Mouse (Mus musculus) heart, postnatal 0 days (tissue): ENCODE measurements at regions not wholly inside any gene's neighbourhood (a gene's known extent, or its start where the extent isn't known, plus 50 kb on each side); places are given as distances from the start of the nearest gene placed in this dataset.

Experiments
- ATAC-seq: fragments of 200-750 bp; cut with Nextera tagmentation; 2 replicates; pipeline ENCODE4 v1.8.0; 2017; ENCODE audit warnings: low read depth, moderate number of reproducible peaks, moderate library complexity; ENCODE audit not compliant: insufficient read depth
- DNase-seq: peaks from one replicate; pipeline ENCODE4 v3.0.0-alpha.2; 2016; ENCODE audit warnings: low spot score
- H3K27ac ChIP-seq: fragments of 300-500 bp; sonication (generic); 2 replicates; pipeline ENCODE4 v1.5.1; 2014; ENCODE audit warnings: low read depth, mild to moderate bottlenecking
- H3K27me3 ChIP-seq: fragments of 300-500 bp; sonication (generic); 2 replicates; pipeline ENCODE4 v1.6.1; 2014; ENCODE audit warnings: low read length, mixed read lengths; ENCODE audit not compliant: control insufficient read depth, insufficient read depth
- H3K36me3 ChIP-seq: fragments of 300-500 bp; sonication (generic); replicated peaks from 2 replicates; pipeline ENCODE4 v1.6.1; 2014; ENCODE audit warnings: low read length, mixed read lengths; ENCODE audit not compliant: control insufficient read depth, insufficient read depth
- H3K4me1 ChIP-seq: fragments of 300-500 bp; sonication (generic); 2 replicates; pipeline ENCODE4 v1.6.1; 2014; ENCODE audit warnings: antibody characterized with exemption; ENCODE audit not compliant: control insufficient read depth, insufficient read depth
- H3K4me2 ChIP-seq: fragments of 300-500 bp; sonication (generic); 2 replicates; pipeline ENCODE4 v1.6.1; 2014; ENCODE audit warnings: low read depth, mild to moderate bottlenecking, low read length, moderate library complexity
- H3K4me3 ChIP-seq: fragments of 300-500 bp; sonication (generic); 2 replicates; pipeline ENCODE4 v1.5.1; 2014; ENCODE audit warnings: low read depth, low read length
- H3K9ac ChIP-seq: fragments of 300-500 bp; sonication (generic); replicated peaks from 2 replicates; pipeline ENCODE4 v1.6.1; 2014; ENCODE audit warnings: low read depth, low read length, mixed read lengths
- H3K9me3 ChIP-seq: fragments of 300-500 bp; sonication (generic); replicated peaks from 2 replicates; pipeline ENCODE4 v1.6.1; 2016; ENCODE audit warnings: low read length; ENCODE audit not compliant: control insufficient read depth
- CTCF ChIP-seq: IDR thresholded peaks from 2 replicates; pipeline ENCODE4 v1.5.1; 2016; ENCODE audit warnings: antibody characterized with exemption, control low read depth, low read depth
- EP300 ChIP-seq: IDR thresholded peaks from 2 replicates; pipeline ENCODE4 v1.6.1; 2016; ENCODE audit warnings: antibody characterized with exemption, low read depth
- WGBS: fragments of 180-500 bp; shearing (Covaris S2); extraction: QIAGEN DNeasy Blood & Tissue Kit; methylation state at CpG from one replicate; pipeline ENCODE4 v1.1.7; 2014; 5-methylcytosine and 5-hydroxymethylcytosine counted together

DNA sequence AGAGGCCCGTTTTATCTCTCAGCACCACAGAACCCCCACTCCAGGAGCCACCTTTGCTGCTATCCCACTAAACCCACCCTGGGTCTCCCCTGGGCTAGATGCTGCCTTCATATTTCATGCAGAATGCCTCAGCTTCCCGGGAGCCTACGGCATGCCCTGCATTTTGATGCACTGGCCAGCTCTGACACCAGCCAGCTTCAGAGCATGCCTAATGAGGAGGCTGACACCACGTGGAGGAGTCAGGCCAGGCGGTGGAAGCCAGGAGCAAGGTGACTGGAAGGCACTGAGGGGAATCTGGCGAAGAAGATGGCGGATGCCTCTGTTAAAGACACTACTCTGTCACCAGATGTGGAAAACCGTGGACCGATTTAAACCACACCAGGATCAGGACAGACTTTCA lies 567.2 kb downstream of the Ccdc171 start:
- Histone ChIP-seq H3K4me2 (no peak overlapping the region), H3K27me3 (no peaks in the 10 kb centered on the region), H3K36me3 (no peaks in the 10 kb centered on the region), H3K4me3 (no peak overlapping the region), H3K9ac (no peak overlapping the region), H3K4me1 (no peaks in the 10 kb centered on the region), H3K27ac (no peak overlapping the region), H3K9me3 (no peaks in the 10 kb centered on the region)
- TF ChIP-seq EP300 = no peak
- TF ChIP-seq CTCF = peak; percentile 10; the same call in 1 of the 2 replicates
- 41% methylated on average over 9 of the region's 9 CpGs for WGBS
- DNase-seq (no peak), ATAC-seq (no peak)

DNA sequence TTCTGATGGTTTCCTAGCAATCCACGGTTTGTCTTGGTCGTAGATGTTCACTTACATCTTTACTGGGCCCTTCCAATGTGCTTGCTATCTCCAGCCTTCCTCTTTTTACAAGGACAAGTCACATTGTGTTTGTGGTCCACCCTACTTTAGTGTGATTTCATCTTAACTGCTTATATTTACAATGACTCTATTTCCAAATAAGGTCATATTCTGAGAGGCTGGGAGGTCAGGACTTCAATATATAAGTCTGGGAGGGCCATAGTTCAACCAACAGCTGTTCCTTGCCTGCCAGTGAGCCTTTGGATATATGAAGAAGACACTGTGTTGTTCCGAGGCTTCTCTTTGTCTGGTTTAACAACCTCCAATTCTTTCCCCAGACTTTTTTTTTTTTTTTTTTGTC lies 569.9 kb downstream of the Ccdc171 start:
- no peak for ATAC-seq

DNA sequence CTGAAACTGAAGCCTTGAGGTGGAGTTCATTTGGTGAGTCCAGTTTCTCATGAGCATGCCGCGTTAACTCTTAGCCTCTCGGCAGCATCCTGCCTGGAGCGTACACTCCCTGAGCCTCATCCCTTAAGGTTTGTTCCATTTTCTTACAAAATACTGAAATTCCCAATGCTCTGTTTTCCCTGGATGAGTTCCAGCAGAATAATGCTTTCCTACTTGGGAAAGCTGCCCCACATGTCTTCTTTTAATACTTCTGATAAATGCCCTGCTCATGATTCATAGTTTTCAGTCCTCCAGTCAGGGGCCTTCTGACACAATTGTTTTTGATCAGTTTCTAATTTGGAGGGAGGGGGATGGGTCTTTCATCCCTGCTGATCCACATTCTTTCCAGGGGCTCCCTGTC lies 570.7 kb downstream of the Ccdc171 start:
- WGBS = 64% methylated on average over 4 of the region's 4 CpGs
- H3K9me3 ChIP-seq = no peaks in the 10 kb centered on the region
- H3K36me3 ChIP-seq = no peaks in the 10 kb centered on the region
- no peak overlapping the region for H3K4me2 ChIP-seq
- H3K9ac ChIP-seq = no peak overlapping the region
- H3K27ac ChIP-seq = no peak overlapping the region
- H3K4me3 ChIP-seq = no peak overlapping the region
- no peaks in the 10 kb centered on the region for H3K4me1 ChIP-seq
- H3K27me3 ChIP-seq = no peaks in the 10 kb centered on the region
- no peak for TF ChIP-seq CTCF
- no peak for TF ChIP-seq EP300
- no peak for ATAC-seq
- no peak for DNase-seq

More for the DNA sequence above, 569.9 kb downstream of the Ccdc171 start:
- no peak overlapping the region for H3K9ac ChIP-seq
- no peaks in the 10 kb centered on the region for H3K36me3 ChIP-seq
- no peaks in the 10 kb centered on the region for H3K9me3 ChIP-seq
- no peak overlapping the region for H3K4me3 ChIP-seq
- TF ChIP-seq EP300 (no peak), CTCF (no peak)
- H3K4me2 ChIP-seq = no peak overlapping the region
- H3K27ac ChIP-seq = no peak overlapping the region
- 84% methylated on average over 3 of the region's 3 CpGs for WGBS
- H3K4me1 ChIP-seq = no peaks in the 10 kb centered on the region
- no peak for DNase-seq
- no peaks in the 10 kb centered on the region for H3K27me3 ChIP-seq

DNA sequence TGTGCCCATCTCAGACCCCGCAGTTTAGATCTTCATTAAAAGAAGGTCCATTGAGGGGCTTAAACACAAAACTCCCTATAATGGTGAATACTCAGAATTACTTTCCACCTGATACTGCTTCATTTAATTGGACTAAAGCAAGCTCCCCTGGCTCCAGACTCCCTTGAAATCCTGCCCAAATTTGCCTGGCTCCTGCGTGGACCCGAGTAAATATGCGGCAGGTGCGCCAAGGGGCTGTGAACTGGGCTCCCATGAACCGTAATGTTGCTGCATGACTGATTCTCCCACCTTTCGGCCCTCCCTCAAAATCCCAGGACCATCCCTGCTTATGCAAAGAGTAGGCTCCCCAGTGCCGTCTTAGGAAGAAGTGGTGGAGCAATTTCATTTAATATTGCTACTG lies 573.7 kb downstream of the Ccdc171 start:
- no peak overlapping the region for H3K4me2 ChIP-seq
- no peak overlapping the region for H3K27ac ChIP-seq
- H3K9me3 ChIP-seq = no peaks in the 10 kb centered on the region
- ATAC-seq (no peak), DNase-seq (no peak)
- no peaks in the 10 kb centered on the region for H3K27me3 ChIP-seq
- H3K9ac ChIP-seq = no peak overlapping the region
- no peaks in the 10 kb centered on the region for H3K4me1 ChIP-seq
- TF ChIP-seq EP300 = no peak
- TF ChIP-seq CTCF = no peak
- 84% methylated on average over 8 of the region's 8 CpGs for WGBS
- no peaks in the 10 kb centered on the region for H3K36me3 ChIP-seq
- no peak overlapping the region for H3K4me3 ChIP-seq

GRCm38 (mm10) chr4:84101923-84102322 lies 573.2 kb downstream of the Bnc2 start:
- 83% methylated on average over 6 of the region's 6 CpGs for WGBS
- H3K4me1 ChIP-seq = no peaks in the 10 kb centered on the region
- H3K4me2 ChIP-seq = no peak overlapping the region
- no peaks in the 10 kb centered on the region for H3K27me3 ChIP-seq
- no peak overlapping the region for H3K4me3 ChIP-seq
- TF ChIP-seq CTCF (no peak), EP300 (no peak)
- ATAC-seq (no peak), DNase-seq (no peak)
- no peak overlapping the region for H3K27ac ChIP-seq
- no peaks in the 10 kb centered on the region for H3K36me3 ChIP-seq
- H3K9me3 ChIP-seq = no peaks in the 10 kb centered on the region
- no peak overlapping the region for H3K9ac ChIP-seq

- Histone ChIP-seq H3K4me1 (no peaks in the 10 kb centered on the region), H3K9me3 (no peaks in the 10 kb centered on the region), H3K27ac (no peak overlapping the region), H3K4me2 (no peak overlapping the region), H3K27me3 (no peaks in the 10 kb centered on the region), H3K36me3 (no peaks in the 10 kb centered on the region), H3K9ac (no peak overlapping the region), H3K4me3 (no peak overlapping the region)
- ATAC-seq = no peak
- TF ChIP-seq EP300 (no peak), CTCF (no peak)
- no peak for DNase-seq
- 75% methylated on average over 11 of the region's 11 CpGs for WGBS
Observed at GRCm38 (mm10) chr4:84102736-84103135, 572.3 kb downstream of the Bnc2 start.
